Mouse (Mus musculus): ENCODE data around the gene Dedd. TPM values are rescaled to one million over a fixed set of nuclear protein-coding genes. Genes with fewer than 3 reads are reported as not detected.

Dedd gene
- polyA plus RNA-seq (2012; rRNA removed): 72.5 and 81.1 TPM in 2 replicates
- polyA plus RNA-seq (2014; fragmentation: Nextera tagmentation; extraction: Ambion mirVana): 50.9 and 57.7 TPM in 2 replicates

GRCm38 (mm10) chr1:171328839-171329432 lies at the start of gene Dedd:
Gene Dedd (plus strand): TSS chr1:171329145.
- peak within 1 kb of the TSS; percentile 94 for H3K9ac ChIP-seq (ENCODE audit: low read depth, low read length, severe bottlenecking)
- H3K27ac ChIP-seq (replicated peaks; ENCODE audit: low read depth, low read length): peak within 1 kb of the TSS; percentile 99
- peak within 1 kb of the TSS; percentile 62 for H3K4me3 ChIP-seq (replicated peaks; ENCODE audit: low read length)
- DNase-seq (ENCODE audit: low spot score) (peak; percentile 94), ATAC-seq (ENCODE audit: low FRiP score, low read depth) (peak; percentile 92)
- peak; percentile 55; the same call in 1 of the 2 replicates for TF ChIP-seq POLR2A (IDR thresholded peaks at IDR 0.05; ENCODE audit: borderline replicate concordance, extremely low read depth, insufficient read depth, insufficient read length)
- no peaks in the 10 kb centered on the region for H3K9me3 ChIP-seq (ENCODE audit: control insufficient read depth, low read length)
- WGBS: 1% methylated on average over 35 of the region's 48 CpGs
- H3K4me1 ChIP-seq (ENCODE audit: control insufficient read depth, insufficient read depth, low read length): peaks cover 20% of the 10 kb centered on the region
- peak within 1 kb of the TSS; percentile 94 for H3K4me2 ChIP-seq (replicated peaks; ENCODE audit: low read depth, low read length, severe bottlenecking)
- no peaks in the 10 kb centered on the region for H3K27me3 ChIP-seq (ENCODE audit: control insufficient read depth, insufficient read depth, low read length)
- H3K36me3 ChIP-seq (ENCODE audit: control insufficient read depth, insufficient read depth, low read length): no peaks in the 10 kb centered on the region

DNA sequence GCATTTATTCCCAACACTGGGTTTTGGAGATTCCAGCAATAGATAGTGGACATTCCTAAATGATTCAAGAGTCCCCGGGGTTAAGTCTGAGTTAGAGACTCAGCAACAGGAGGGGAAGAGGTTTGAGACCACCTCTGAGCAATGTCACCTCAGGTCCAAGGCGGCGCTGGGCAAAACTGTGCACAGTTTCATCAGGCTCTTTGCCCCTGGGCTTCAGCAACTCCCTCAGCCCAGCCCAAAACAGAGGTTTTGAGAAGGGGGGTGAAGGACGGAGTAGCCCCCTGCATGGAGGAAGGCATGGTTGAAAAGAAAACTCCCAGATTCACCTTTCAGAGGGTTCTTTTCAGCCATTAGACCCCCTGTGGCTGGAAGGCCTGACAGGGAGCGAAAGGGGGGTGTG lies 49.2 kb upstream of the Dedd start:
- Histone ChIP-seq H3K9ac (ENCODE audit: low read depth, low read length, severe bottlenecking) (peak overlapping the region; percentile 63), H3K36me3 (ENCODE audit: control insufficient read depth, insufficient read depth, low read length) (peaks cover 71% of the 10 kb centered on the region), H3K9me3 (ENCODE audit: control insufficient read depth, low read length) (no peaks in the 10 kb centered on the region), H3K4me3 (replicated peaks; ENCODE audit: low read length) (peak overlapping the region; percentile 55), H3K4me1 (ENCODE audit: control insufficient read depth, insufficient read depth, low read length) (peaks cover 8% of the 10 kb centered on the region), H3K27me3 (ENCODE audit: control insufficient read depth, insufficient read depth, low read length) (no peaks in the 10 kb centered on the region), H3K4me2 (replicated peaks; ENCODE audit: low read depth, low read length, severe bottlenecking) (peak overlapping the region; percentile 76), H3K27ac (replicated peaks; ENCODE audit: low read depth, low read length) (no peak overlapping the region)
- ATAC-seq (ENCODE audit: low FRiP score, low read depth) (no peak), DNase-seq (ENCODE audit: low spot score) (no peak)
- 67% methylated on average over 5 of the region's 5 CpGs for WGBS
- TF ChIP-seq POLR2A (IDR thresholded peaks at IDR 0.05; ENCODE audit: borderline replicate concordance, extremely low read depth, insufficient read depth, insufficient read length): no peak

DNA sequence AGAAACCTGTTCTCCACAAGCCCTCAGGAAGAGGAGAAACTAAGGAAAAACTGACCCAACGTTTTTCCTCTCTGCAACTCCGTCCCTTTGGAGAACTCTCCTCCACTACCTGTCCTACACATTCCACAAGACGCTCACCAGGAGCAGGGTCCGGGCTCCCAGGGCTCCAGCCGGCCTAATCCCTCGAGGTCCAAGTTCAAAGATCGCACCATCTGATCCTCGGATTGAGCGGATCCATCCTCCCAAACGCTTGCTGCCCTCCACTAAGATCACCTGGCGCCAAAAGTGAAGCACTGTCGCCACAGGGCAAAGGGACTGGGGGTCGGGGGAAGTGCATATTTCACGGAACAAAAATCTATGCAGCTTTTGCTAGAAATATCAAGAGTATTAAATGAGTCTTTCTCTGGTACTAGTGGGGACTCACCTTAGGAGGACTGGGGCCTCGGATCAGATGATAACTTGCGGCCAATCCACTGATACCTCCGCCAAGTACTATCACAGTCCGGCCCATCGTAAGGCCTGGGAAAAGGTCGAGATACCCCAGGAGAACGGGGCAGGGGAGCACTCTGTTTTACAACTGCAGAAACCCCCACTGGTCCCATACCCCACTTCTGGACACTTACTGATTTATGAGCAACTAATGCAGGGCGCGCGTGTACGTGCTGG lies 48.6 kb upstream of the Dedd start:
- TF ChIP-seq POLR2A (IDR thresholded peaks at IDR 0.05; ENCODE audit: borderline replicate concordance, extremely low read depth, insufficient read depth, insufficient read length): no peak
- Histone ChIP-seq H3K4me1 (ENCODE audit: control insufficient read depth, insufficient read depth, low read length) (peaks cover 8% of the 10 kb centered on the region), H3K4me3 (replicated peaks; ENCODE audit: low read length) (peak overlapping the region; percentile 55), H3K9me3 (ENCODE audit: control insufficient read depth, low read length) (no peaks in the 10 kb centered on the region), H3K36me3 (ENCODE audit: control insufficient read depth, insufficient read depth, low read length) (peaks cover 71% of the 10 kb centered on the region), H3K27ac (replicated peaks; ENCODE audit: low read depth, low read length) (no peak overlapping the region), H3K4me2 (replicated peaks; ENCODE audit: low read depth, low read length, severe bottlenecking) (peak overlapping the region; percentile 76), H3K27me3 (ENCODE audit: control insufficient read depth, insufficient read depth, low read length) (no peaks in the 10 kb centered on the region), H3K9ac (ENCODE audit: low read depth, low read length, severe bottlenecking) (peak overlapping the region; percentile 63)
- DNase-seq (ENCODE audit: low spot score) (no peak), ATAC-seq (ENCODE audit: low FRiP score, low read depth) (no peak)
- WGBS: under 1% methylated on average over 25 of the region's 25 CpGs

DNA sequence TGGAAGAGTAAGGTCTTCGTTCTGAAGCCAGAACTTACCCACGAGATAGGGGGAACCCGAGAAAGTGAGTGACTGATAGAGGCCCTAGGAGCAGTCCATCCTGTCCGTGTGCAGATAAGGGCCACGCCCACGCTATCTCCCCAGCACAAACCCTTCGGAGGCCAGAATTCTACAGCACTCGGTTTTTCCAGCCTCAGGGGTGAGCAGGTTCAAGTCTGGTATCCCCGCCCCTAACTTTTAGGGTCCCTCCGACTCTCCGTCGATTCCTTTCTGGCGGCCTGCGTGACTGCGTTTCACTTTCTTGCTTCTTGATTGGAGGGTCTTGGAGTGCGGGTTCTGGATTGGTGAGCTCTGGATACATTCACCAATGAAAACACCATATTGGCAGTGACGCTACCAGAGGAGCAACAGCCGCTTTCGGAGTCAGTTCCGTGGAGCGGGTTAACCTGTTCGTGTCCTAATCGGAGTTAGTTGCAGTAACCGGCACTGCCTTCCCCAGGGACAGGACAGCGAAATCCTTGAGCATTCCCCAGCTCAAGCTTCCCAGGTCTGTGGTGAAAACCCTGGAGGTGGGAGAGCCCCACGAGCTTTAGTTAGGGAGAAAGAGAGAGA lies 47.9 kb upstream of the Dedd start, which contains the start of gene Ppox:
Gene Ppox, minus strand, starts transcription at position 271 of the 612 bp plus-strand sequence.
- peaks cover 71% of the 10 kb centered on the region for H3K36me3 ChIP-seq (ENCODE audit: control insufficient read depth, insufficient read depth, low read length)

DNA sequence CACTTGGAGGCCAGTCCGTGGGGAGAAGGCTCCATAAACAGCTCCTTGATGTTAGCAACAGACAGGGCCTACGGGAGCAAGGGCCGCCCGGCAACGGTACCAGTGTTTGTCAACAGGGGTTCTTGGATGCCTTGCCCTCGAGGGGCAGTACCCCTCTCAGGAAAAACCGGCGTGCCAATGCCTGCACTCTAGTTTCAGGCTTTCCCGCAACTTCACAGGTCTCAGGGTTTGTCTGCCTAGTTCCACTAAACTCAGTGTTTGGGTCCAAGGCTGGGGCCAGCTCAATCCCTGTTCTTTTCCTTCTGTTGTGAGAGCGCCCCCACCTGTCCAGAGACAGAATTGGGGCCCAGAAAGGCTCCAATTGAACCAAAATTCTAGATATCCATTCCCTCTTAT lies 47.4 kb upstream of the Dedd start:
- TF ChIP-seq POLR2A (IDR thresholded peaks at IDR 0.05; ENCODE audit: borderline replicate concordance, extremely low read depth, insufficient read depth, insufficient read length): no peak
- H3K9ac ChIP-seq (ENCODE audit: low read depth, low read length, severe bottlenecking): peak overlapping the region; percentile 62
- peaks cover 71% of the 10 kb centered on the region for H3K36me3 ChIP-seq (ENCODE audit: control insufficient read depth, insufficient read depth, low read length)
- DNase-seq (ENCODE audit: low spot score) (peak; percentile 81), ATAC-seq (ENCODE audit: low FRiP score, low read depth) (peak; percentile 48)
- H3K4me3 ChIP-seq (replicated peaks; ENCODE audit: low read length): peak overlapping the region; percentile 55
- peak overlapping the region; percentile 75 for H3K4me2 ChIP-seq (replicated peaks; ENCODE audit: low read depth, low read length, severe bottlenecking)
- no peaks in the 10 kb centered on the region for H3K9me3 ChIP-seq (ENCODE audit: control insufficient read depth, low read length)
- no peaks in the 10 kb centered on the region for H3K27me3 ChIP-seq (ENCODE audit: control insufficient read depth, insufficient read depth, low read length)
- WGBS: 1% methylated on average over 10 of the region's 10 CpGs
- H3K4me1 ChIP-seq (ENCODE audit: control insufficient read depth, insufficient read depth, low read length): peaks cover 12% of the 10 kb centered on the region
- H3K27ac ChIP-seq (replicated peaks; ENCODE audit: low read depth, low read length): peak overlapping the region; percentile 87

More for the DNA sequence above, 47.9 kb upstream of the Dedd start, which contains the start of gene Ppox:
- peak; percentile 98 for DNase-seq (ENCODE audit: low spot score)
- H3K9ac ChIP-seq (ENCODE audit: low read depth, low read length, severe bottlenecking): peak within 1 kb of the TSS; percentile 63
- ATAC-seq (ENCODE audit: low FRiP score, low read depth): peak; percentile 98
- peak within 1 kb of the TSS; percentile 76 for H3K4me2 ChIP-seq (replicated peaks; ENCODE audit: low read depth, low read length, severe bottlenecking)
- H3K9me3 ChIP-seq (ENCODE audit: control insufficient read depth, low read length): no peaks in the 10 kb centered on the region
- 0% methylated on average over 26 of the region's 26 CpGs for WGBS
- H3K4me1 ChIP-seq (ENCODE audit: control insufficient read depth, insufficient read depth, low read length): peaks cover 8% of the 10 kb centered on the region
- peak within 1 kb of the TSS; percentile 87 for H3K27ac ChIP-seq (replicated peaks; ENCODE audit: low read depth, low read length)
- H3K27me3 ChIP-seq (ENCODE audit: control insufficient read depth, insufficient read depth, low read length): no peaks in the 10 kb centered on the region
- no peak for TF ChIP-seq POLR2A (IDR thresholded peaks at IDR 0.05; ENCODE audit: borderline replicate concordance, extremely low read depth, insufficient read depth, insufficient read length)
- peak within 1 kb of the TSS; percentile 55 for H3K4me3 ChIP-seq (replicated peaks; ENCODE audit: low read length)

All from limb, embryonic 14.5 days (tissue).